8 mouse cellular contexts compared by ENCODE assay signal in the genomic region with DNA sequence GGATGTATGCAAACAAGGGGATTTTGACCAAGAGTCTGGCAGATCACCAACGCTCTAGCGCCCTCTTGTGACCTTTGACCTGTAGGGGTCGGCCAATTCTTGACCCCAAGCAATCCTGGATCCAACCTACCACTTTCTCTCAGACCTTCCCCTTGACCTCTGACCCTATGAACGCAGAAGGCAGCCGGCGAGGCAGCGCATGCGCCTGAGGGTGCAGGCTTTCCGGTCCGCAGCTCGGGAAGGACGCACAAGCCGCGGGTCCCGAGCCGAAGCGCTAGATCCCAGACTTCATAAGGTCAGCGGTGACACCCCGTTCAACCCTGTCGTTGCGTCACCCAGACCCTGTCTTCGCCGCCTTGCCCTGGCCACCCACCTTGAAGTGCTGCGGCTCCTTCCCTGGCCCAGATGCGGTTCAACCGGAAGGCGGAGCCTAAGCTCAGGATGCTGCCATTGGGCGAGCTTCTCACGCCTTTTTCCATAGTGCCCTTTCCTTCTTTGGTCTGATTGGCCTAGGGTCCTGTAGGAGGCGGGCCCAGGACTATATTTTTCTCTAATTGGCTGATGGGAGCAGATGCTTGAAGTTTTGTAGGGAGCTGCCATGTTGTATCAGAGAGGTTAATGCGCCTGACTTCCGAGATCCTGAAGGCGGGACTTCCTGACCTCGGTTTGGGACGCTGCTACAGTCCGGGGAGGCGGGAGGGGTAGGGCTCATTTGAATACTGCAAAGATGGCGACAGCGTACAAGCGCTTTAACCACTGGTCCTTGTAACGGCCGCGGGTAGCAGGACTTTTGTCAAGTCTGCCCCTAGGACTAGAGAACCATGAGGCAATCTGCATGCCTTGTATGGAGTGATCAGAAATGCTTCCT. TPM values are rescaled to one million over a fixed set of nuclear protein-coding genes. Genes with fewer than 3 reads are reported as not detected.
DNase-seq lines count a peak whose midpoint lies in the region; ATAC-seq and TF ChIP-seq lines count a peak whose summit lies in the region.

A gene (minus strand): TSS at position 438 of the 868 bp plus-strand sequence.

- H3K4me2 ChIP-seq in forebrain, embryonic 12.5 days, result peak within 1 kb of the TSS; percentile 71
- peak within 1 kb of the TSS; percentile 90 for H3K4me2 ChIP-seq in heart, postnatal 0 days (ENCODE audit: low read depth, low read length)
- peak within 1 kb of the TSS; percentile 90 for H3K4me2 ChIP-seq in liver, embryonic 16.5 days (ENCODE audit: low read depth, low read length)
- H3K4me2 ChIP-seq in neural tube, embryonic 13.5 days, result peak within 1 kb of the TSS; percentile 79

- H3K4me1 ChIP-seq in E14TG2a.4 (replicated peaks; ENCODE audit: low read depth, low read length), result peaks cover 49% of the 10 kb centered on the region
- peaks cover 25% of the 10 kb centered on the region for H3K4me1 ChIP-seq in forebrain, embryonic 12.5 days
- peaks cover 14% of the 10 kb centered on the region for H3K4me1 ChIP-seq in heart, postnatal 0 days (ENCODE audit: control insufficient read depth, insufficient read depth)
- H3K4me1 ChIP-seq in liver, embryonic 16.5 days (ENCODE audit: control insufficient read depth, low read depth, low read length), result peaks cover 22% of the 10 kb centered on the region
- peaks cover 28% of the 10 kb centered on the region for H3K4me1 ChIP-seq in neural tube, embryonic 13.5 days (replicated peaks)
- peaks cover 7% of the 10 kb centered on the region for H3K4me1 ChIP-seq in testis, adult 2 months (ENCODE audit: control insufficient read depth, insufficient read depth, low read length)

- H3K4me3 ChIP-seq in E14TG2a.4 (replicated peaks; ENCODE audit: low read length), result peak within 1 kb of the TSS; percentile 90
- peak within 1 kb of the TSS; percentile 59 for H3K4me3 ChIP-seq in forebrain, embryonic 12.5 days (replicated peaks)
- H3K4me3 ChIP-seq in heart, postnatal 0 days (ENCODE audit: low read depth, low read length), result peak within 1 kb of the TSS; percentile 75
- peak within 1 kb of the TSS; percentile 84 for H3K4me3 ChIP-seq in liver, embryonic 16.5 days (ENCODE audit: low read depth, low read length)
- peak within 1 kb of the TSS; percentile 58 for H3K4me3 ChIP-seq in neural tube, embryonic 13.5 days
- H3K4me3 ChIP-seq in testis, adult 2 months (ENCODE audit: control insufficient read depth, low read depth, low read length), result peak within 1 kb of the TSS; percentile 89

- peak within 1 kb of the TSS; percentile 60 for H3K9ac ChIP-seq in forebrain, embryonic 12.5 days
- H3K9ac ChIP-seq in heart, postnatal 0 days (replicated peaks; ENCODE audit: low read depth, low read length), result peak within 1 kb of the TSS; percentile 74
- peak within 1 kb of the TSS; percentile 78 for H3K9ac ChIP-seq in liver, embryonic 16.5 days (ENCODE audit: low read depth, low read length)
- peak within 1 kb of the TSS; percentile 75 for H3K9ac ChIP-seq in neural tube, embryonic 13.5 days

- H3K36me3 ChIP-seq in E14TG2a.4 (ENCODE audit: insufficient read depth, low read length), result peaks cover 53% of the 10 kb centered on the region
- H3K36me3 ChIP-seq in forebrain, embryonic 12.5 days (replicated peaks), result peaks cover 34% of the 10 kb centered on the region
- H3K36me3 ChIP-seq in heart, postnatal 0 days (replicated peaks; ENCODE audit: control insufficient read depth, insufficient read depth, low read length), result peaks cover 31% of the 10 kb centered on the region
- H3K36me3 ChIP-seq in liver, embryonic 16.5 days (ENCODE audit: control insufficient read depth, insufficient read depth), result peaks cover 8% of the 10 kb centered on the region
- peaks cover 32% of the 10 kb centered on the region for H3K36me3 ChIP-seq in neural tube, embryonic 13.5 days
- no peaks in the 10 kb centered on the region for H3K36me3 ChIP-seq in testis, adult 2 months (ENCODE audit: control insufficient read depth, insufficient read depth, low read length)

- peak; percentile 39; the same call in 1 of the 2 replicates for TF ChIP-seq POLR2A in testis, adult 2 months (IDR thresholded peaks at IDR 0.05; ENCODE audit: control insufficient read depth, low read depth, low read length)

- peaks cover under 1% of the 10 kb centered on the region; the same call in 1 of the 2 replicates for H3K27me3 ChIP-seq in E14TG2a.4 (ENCODE audit: insufficient read depth, low read length)
- no peaks in the 10 kb centered on the region for H3K27me3 ChIP-seq in forebrain, embryonic 12.5 days
- no peaks in the 10 kb centered on the region for H3K27me3 ChIP-seq in heart, postnatal 0 days (ENCODE audit: control insufficient read depth, insufficient read depth, low read length)
- H3K27me3 ChIP-seq in liver, embryonic 16.5 days (ENCODE audit: control insufficient read depth, insufficient read depth, low read depth, low read length), result no peaks in the 10 kb centered on the region
- H3K27me3 ChIP-seq in neural tube, embryonic 13.5 days, result no peaks in the 10 kb centered on the region
- no peaks in the 10 kb centered on the region for H3K27me3 ChIP-seq in testis, adult 2 months (ENCODE audit: control insufficient read depth, insufficient read depth, low read length)

- peak within 1 kb of the TSS; percentile 79 for H3K27ac ChIP-seq in forebrain, embryonic 12.5 days
- H3K27ac ChIP-seq in heart, postnatal 0 days (ENCODE audit: low read depth), result peak within 1 kb of the TSS; percentile 90
- peak within 1 kb of the TSS; percentile 80 for H3K27ac ChIP-seq in liver, embryonic 16.5 days (ENCODE audit: low read length)
- H3K27ac ChIP-seq in neural tube, embryonic 13.5 days (replicated peaks), result peak within 1 kb of the TSS; percentile 84
- H3K27ac ChIP-seq in testis, adult 2 months (ENCODE audit: control insufficient read depth, insufficient read depth, low read depth, low read length), result peak within 1 kb of the TSS; percentile 91

- H3K9me3 ChIP-seq in E14TG2a.4 (ENCODE audit: low read length), result no peaks in the 10 kb centered on the region
- no peaks in the 10 kb centered on the region for H3K9me3 ChIP-seq in forebrain, embryonic 12.5 days
- no peaks in the 10 kb centered on the region for H3K9me3 ChIP-seq in heart, postnatal 0 days (replicated peaks; ENCODE audit: control insufficient read depth, low read length)
- no peaks in the 10 kb centered on the region for H3K9me3 ChIP-seq in liver, embryonic 16.5 days (replicated peaks; ENCODE audit: control insufficient read depth, low read length)
- H3K9me3 ChIP-seq in neural tube, embryonic 13.5 days, result no peaks in the 10 kb centered on the region

- TF ChIP-seq CTCF in E14TG2a.4 (conservative IDR thresholded peaks at IDR 0.05; ENCODE audit: low read length), result peak; percentile 33
- peak; percentile 7; the same call in 1 of the 2 replicates for TF ChIP-seq CTCF in heart, postnatal 0 days (IDR thresholded peaks at IDR 0.05; ENCODE audit: low read depth)
- TF ChIP-seq CTCF in testis, adult 2 months (IDR thresholded peaks at IDR 0.05; ENCODE audit: control insufficient read depth, insufficient read depth, insufficient replicate concordance, low read depth, low read length), result no peak

- peak; percentile 99 for ATAC-seq in forebrain, embryonic 12.5 days (ENCODE audit: low FRiP score)
- peak; percentile 98 for ATAC-seq in heart, postnatal 0 days (ENCODE audit: insufficient read depth, low read depth)
- peak; percentile 95 for ATAC-seq in liver, embryonic 16.5 days (ENCODE audit: low read depth)
- ATAC-seq in neural tube, embryonic 13.5 days (ENCODE audit: low read depth), result peak; percentile 97

- peak; percentile 25 for TF ChIP-seq EP300 in heart, postnatal 0 days (IDR thresholded peaks at IDR 0.05; ENCODE audit: low read depth)

- peak; percentile 97 for DNase-seq in c-Kit-positive CD71-positive TER-119-positive erythroid progenitor cells, embryonic 14.5 days (ENCODE audit: low spot score)
- peak; percentile 100 for DNase-seq in heart, postnatal 0 days (ENCODE audit: low spot score)
- DNase-seq in kidney, postnatal 4 days, result peak; percentile 88 to 94

- WGBS in forebrain, embryonic 12.5 days, result under 1% methylated on average over 43 of the region's 43 CpGs
- WGBS in heart, postnatal 0 days, result under 1% methylated on average over 43 of the region's 43 CpGs
- under 1% methylated on average over 43 of the region's 43 CpGs for WGBS in liver, embryonic 16.5 days (ENCODE audit: insufficient replicate concordance)
- under 1% methylated on average over 43 of the region's 43 CpGs for WGBS in neural tube, embryonic 13.5 days

RNA-seq across cellular contexts. Expression of the gene that starts here (rescaled TPM):
- polyA plus RNA-seq in forebrain, embryonic 12.5 days (2016; fragmentation: Nextera tagmentation; extraction: Ambion mirVana), result 166 and 168 TPM in 2 replicates
- total RNA-seq in heart, postnatal 0 days (2014; rRNA removed; ENCODE audit: low replicate concordance), result 506 and 520 TPM in 2 replicates
- 681 and 696 TPM in 2 replicates for polyA plus RNA-seq in heart, postnatal 0 days (2015; fragmentation: Nextera tagmentation; extraction: Ambion mirVana)
- 150 and 159 TPM in 2 replicates for polyA plus RNA-seq in liver, embryonic 16.5 days (2015; fragmentation: Nextera tagmentation; extraction: Ambion mirVana)
- polyA plus RNA-seq in neural tube, embryonic 13.5 days (2015; fragmentation: Nextera tagmentation; extraction: Ambion mirVana), result 286 and 302 TPM in 2 replicates
- polyA plus RNA-seq in testis, adult 2 months (2012; rRNA removed), result 69.9 and 91.3 TPM in 2 replicates

Comparison
In these comparisons a context has a peak if more than half of its experiments do, and no peak if none do; other contexts are left out.
1. Peak in every context shown above with its lines: DNase-seq, ATAC-seq, H3K4me3 ChIP-seq and H3K27ac ChIP-seq.